Mouse (Mus musculus): ENCODE measurements around the gene Gm13420. TPM values are rescaled to one million over a fixed set of nuclear protein-coding genes. Genes with fewer than 3 reads are reported as not detected.

The Gm13420 gene
- polyA plus RNA-seq, 1 experiment from 2014 or later: not detected

- Histone ChIP-seq H3K9ac (ENCODE audit: low read length) (no peak overlapping the region), H3K36me3 (ENCODE audit: control insufficient read depth, insufficient read depth, low read length) (no peaks in the 10 kb centered on the region; the same call in 1 of the 2 replicates), H3K4me3 (ENCODE audit: low read depth, low read length) (no peak overlapping the region), H3K27ac (replicated peaks; ENCODE audit: low read depth, low read length) (no peak overlapping the region), H3K9me3 (ENCODE audit: control insufficient read depth, low read length) (no peaks in the 10 kb centered on the region), H3K4me1 (ENCODE audit: control insufficient read depth, insufficient read depth, low read length) (no peaks in the 10 kb centered on the region), H3K4me2 (ENCODE audit: low read depth, severe bottlenecking) (no peak overlapping the region), H3K27me3 (ENCODE audit: control insufficient read depth, insufficient read depth, low read length) (no peaks in the 10 kb centered on the region)
- DNase-seq (ENCODE audit: low spot score): no peak
- 86% methylated on average over 8 of the region's 8 CpGs for WGBS
- ATAC-seq (ENCODE audit: insufficient number of reproducible peaks, low FRiP score, low TSS enrichment, low read depth): no peak
These were observed 20.4 kb upstream of the Gm13420 start for GRCm38 (mm10) chr2:29771611-29772461.

DNA sequence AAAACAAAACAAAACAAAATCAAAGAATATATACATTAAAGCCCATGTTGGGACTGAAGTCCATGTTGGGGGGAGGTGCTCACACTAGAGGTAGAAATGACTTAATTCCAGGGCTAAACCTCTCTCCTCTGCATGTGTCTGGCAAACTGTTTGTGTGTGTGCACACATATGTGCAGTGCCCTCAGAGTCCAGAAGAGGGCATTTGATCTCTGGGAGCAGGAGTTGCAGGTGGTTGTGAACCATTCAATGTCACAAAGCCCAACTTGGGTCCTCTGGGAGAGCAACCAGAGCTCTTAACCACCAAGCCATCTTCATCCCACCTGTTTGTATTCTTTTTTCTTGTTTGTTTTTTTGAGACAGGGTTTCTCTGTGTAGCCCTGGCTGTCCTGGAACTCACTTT, 18.7 kb upstream of the Gm13420 start:
- H3K27me3 ChIP-seq (ENCODE audit: control insufficient read depth, insufficient read depth, low read length): no peaks in the 10 kb centered on the region
- DNase-seq (ENCODE audit: low spot score): no peak
- no peak overlapping the region for H3K4me3 ChIP-seq (ENCODE audit: low read depth, low read length)
- no peaks in the 10 kb centered on the region for H3K9me3 ChIP-seq (ENCODE audit: control insufficient read depth, low read length)
- no peak for ATAC-seq (ENCODE audit: insufficient number of reproducible peaks, low FRiP score, low TSS enrichment, low read depth)
- H3K36me3 ChIP-seq (ENCODE audit: control insufficient read depth, insufficient read depth, low read length): no peaks in the 10 kb centered on the region; the same call in 1 of the 2 replicates
- H3K27ac ChIP-seq (replicated peaks; ENCODE audit: low read depth, low read length): no peak overlapping the region
- H3K4me2 ChIP-seq (ENCODE audit: low read depth, severe bottlenecking): no peak overlapping the region
- H3K9ac ChIP-seq (ENCODE audit: low read length): no peak overlapping the region
- H3K4me1 ChIP-seq (ENCODE audit: control insufficient read depth, insufficient read depth, low read length): no peaks in the 10 kb centered on the region

DNA sequence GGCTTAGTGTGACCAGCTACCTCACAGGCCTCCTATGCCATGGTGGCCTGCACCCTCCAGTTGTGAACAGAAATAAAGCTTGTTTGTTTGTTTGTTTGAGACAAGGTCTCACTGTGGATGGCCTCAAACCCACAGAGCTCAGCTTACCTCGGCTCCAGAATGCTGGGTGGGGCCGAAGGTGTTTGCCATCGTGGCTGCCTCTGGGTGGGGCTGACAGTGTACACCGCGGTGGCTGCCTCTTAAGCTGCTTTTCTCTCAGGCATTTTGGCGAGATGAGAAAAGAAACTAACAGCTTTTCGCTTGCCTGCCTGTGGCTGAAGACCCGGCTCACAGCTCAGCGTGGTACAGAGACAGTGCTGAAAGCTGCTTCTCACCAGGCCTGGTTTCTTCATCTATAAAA, 17.4 kb upstream of the Gm13420 start:
- H3K9me3 ChIP-seq (ENCODE audit: control insufficient read depth, low read length): no peaks in the 10 kb centered on the region
- H3K27me3 ChIP-seq (ENCODE audit: control insufficient read depth, insufficient read depth, low read length): no peaks in the 10 kb centered on the region
- H3K4me1 ChIP-seq (ENCODE audit: control insufficient read depth, insufficient read depth, low read length): no peaks in the 10 kb centered on the region
- H3K9ac ChIP-seq (ENCODE audit: low read length): no peak overlapping the region
- 63% methylated on average over 9 of the region's 9 CpGs for whole genome bisulfite sequencing
- no peak for ATAC-seq (ENCODE audit: insufficient number of reproducible peaks, low FRiP score, low TSS enrichment, low read depth)
- H3K36me3 ChIP-seq (ENCODE audit: control insufficient read depth, insufficient read depth, low read length): no peaks in the 10 kb centered on the region; the same call in 1 of the 2 replicates
- no peak overlapping the region for H3K4me2 ChIP-seq (ENCODE audit: low read depth, severe bottlenecking)
- no peak for DNase-seq (ENCODE audit: low spot score)
- H3K27ac ChIP-seq (replicated peaks; ENCODE audit: low read depth, low read length): no peak overlapping the region
- H3K4me3 ChIP-seq (ENCODE audit: low read depth, low read length): no peak overlapping the region

DNA sequence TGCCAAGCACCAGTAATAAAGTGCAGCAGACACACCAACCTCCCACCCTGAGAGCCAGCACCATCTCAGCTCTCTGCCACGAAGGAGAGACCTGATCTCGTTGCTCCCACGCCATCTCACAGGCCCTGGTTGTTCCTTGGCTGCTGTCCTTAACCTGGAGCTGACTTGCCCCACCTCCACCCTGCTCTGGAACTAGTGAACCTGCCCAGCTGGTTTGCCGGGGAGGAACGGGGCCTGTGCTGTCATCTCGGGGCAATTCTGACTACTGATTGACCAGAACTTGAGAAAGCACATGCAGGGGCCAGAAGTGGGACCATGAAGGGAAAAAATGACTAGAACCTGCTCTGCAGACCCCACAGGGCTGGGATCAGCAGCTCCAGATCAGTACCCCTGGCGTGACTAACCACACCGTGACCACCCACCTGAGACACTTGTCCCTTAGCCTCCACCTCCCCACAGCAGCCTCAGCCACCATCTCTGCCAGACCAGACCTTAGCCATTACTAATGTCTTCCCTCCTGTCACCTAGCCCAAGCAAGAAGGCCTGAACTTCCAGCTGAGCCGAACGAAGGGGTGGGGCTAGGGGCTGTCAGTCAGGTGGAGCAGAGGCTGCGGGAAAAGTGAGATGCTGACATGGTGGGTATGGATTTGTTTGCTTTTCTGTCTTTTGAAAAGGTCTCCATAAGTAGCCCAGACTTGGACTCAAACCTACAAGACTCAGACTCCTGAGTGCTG, 16.7 kb upstream of the Gm13420 start:
- DNase-seq (ENCODE audit: low spot score) (no peak), ATAC-seq (ENCODE audit: insufficient number of reproducible peaks, low FRiP score, low TSS enrichment, low read depth) (no peak)
- 63% methylated on average over 11 of the region's 11 CpGs for WGBS
- Histone ChIP-seq H3K27ac (replicated peaks; ENCODE audit: low read depth, low read length) (no peak overlapping the region), H3K4me3 (ENCODE audit: low read depth, low read length) (no peak overlapping the region), H3K9ac (ENCODE audit: low read length) (no peak overlapping the region), H3K9me3 (ENCODE audit: control insufficient read depth, low read length) (no peaks in the 10 kb centered on the region), H3K4me1 (ENCODE audit: control insufficient read depth, insufficient read depth, low read length) (no peaks in the 10 kb centered on the region), H3K36me3 (ENCODE audit: control insufficient read depth, insufficient read depth, low read length) (no peaks in the 10 kb centered on the region; the same call in 1 of the 2 replicates), H3K27me3 (ENCODE audit: control insufficient read depth, insufficient read depth, low read length) (no peaks in the 10 kb centered on the region), H3K4me2 (ENCODE audit: low read depth, severe bottlenecking) (no peak overlapping the region)

GRCm38 (mm10) chr2:29764831-29765230, 13.3 kb upstream of the Gm13420 start:
- H3K4me1 ChIP-seq (ENCODE audit: control insufficient read depth, insufficient read depth, low read length): no peaks in the 10 kb centered on the region
- no peak overlapping the region for H3K4me2 ChIP-seq (ENCODE audit: low read depth, severe bottlenecking)
- no peaks in the 10 kb centered on the region for H3K9me3 ChIP-seq (ENCODE audit: control insufficient read depth, low read length)
- H3K27me3 ChIP-seq (ENCODE audit: control insufficient read depth, insufficient read depth, low read length): no peaks in the 10 kb centered on the region
- H3K27ac ChIP-seq (replicated peaks; ENCODE audit: low read depth, low read length): no peak overlapping the region
- H3K9ac ChIP-seq (ENCODE audit: low read length): no peak overlapping the region
- WGBS: 0% methylated on average over 1 of the region's 1 CpGs
- no peak for ATAC-seq (ENCODE audit: insufficient number of reproducible peaks, low FRiP score, low TSS enrichment, low read depth)
- peak; percentile 81 for DNase-seq (ENCODE audit: low spot score)
- no peak overlapping the region for H3K4me3 ChIP-seq (ENCODE audit: low read depth, low read length)
- no peaks in the 10 kb centered on the region for H3K36me3 ChIP-seq (ENCODE audit: control insufficient read depth, insufficient read depth, low read length)

GRCm38 (mm10) chr2:29755693-29756092, 4.2 kb upstream of the Gm13420 start:
- DNase-seq (ENCODE audit: low spot score) (no peak), ATAC-seq (ENCODE audit: insufficient number of reproducible peaks, low FRiP score, low TSS enrichment, low read depth) (no peak)
- Histone ChIP-seq H3K9me3 (ENCODE audit: control insufficient read depth, low read length) (no peaks in the 10 kb centered on the region), H3K4me3 (ENCODE audit: low read depth, low read length) (no peak overlapping the region), H3K4me1 (ENCODE audit: control insufficient read depth, insufficient read depth, low read length) (0 out of 2 replicates have a peak, but pooled peaks cover 4% of the 10 kb centered on the region), H3K27me3 (ENCODE audit: control insufficient read depth, insufficient read depth, low read length) (peaks cover 24% of the 10 kb centered on the region), H3K27ac (replicated peaks; ENCODE audit: low read depth, low read length) (no peak overlapping the region), H3K36me3 (ENCODE audit: control insufficient read depth, insufficient read depth, low read length) (no peaks in the 10 kb centered on the region), H3K9ac (ENCODE audit: low read length) (no peak overlapping the region), H3K4me2 (ENCODE audit: low read depth, severe bottlenecking) (no peak overlapping the region)

DNA sequence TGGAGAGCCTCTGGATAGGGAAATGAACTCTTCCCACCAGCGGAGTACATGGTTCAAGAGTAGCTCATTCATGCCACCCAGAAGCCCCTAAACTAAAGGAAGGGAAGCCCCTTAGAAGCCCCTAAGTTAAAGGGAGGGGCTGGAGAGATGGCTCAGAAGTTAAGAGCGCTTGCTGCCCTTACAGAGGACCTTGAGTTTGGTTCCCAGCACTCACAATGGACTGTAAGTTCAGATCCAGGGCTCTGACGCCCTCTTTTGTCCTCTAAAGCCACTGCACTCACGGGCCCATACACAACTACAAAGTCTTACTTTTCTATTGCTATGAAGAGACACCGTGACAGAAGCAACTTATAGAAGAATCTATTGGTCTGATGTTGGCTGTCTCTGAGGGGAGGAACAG, 912 bp upstream of the Gm13420 start:
- peaks cover 5% of the 10 kb centered on the region; the same call in 1 of the 2 replicates for H3K4me1 ChIP-seq (ENCODE audit: control insufficient read depth, insufficient read depth, low read length)
- no peak overlapping the region for H3K27ac ChIP-seq (replicated peaks; ENCODE audit: low read depth, low read length)
- no peaks in the 10 kb centered on the region for H3K36me3 ChIP-seq (ENCODE audit: control insufficient read depth, insufficient read depth, low read length)
- ATAC-seq (ENCODE audit: insufficient number of reproducible peaks, low FRiP score, low TSS enrichment, low read depth): no peak
- no peak overlapping the region for H3K9ac ChIP-seq (ENCODE audit: low read length)
- DNase-seq (ENCODE audit: low spot score): no peak
- no peak overlapping the region for H3K4me3 ChIP-seq (ENCODE audit: low read depth, low read length)
- peaks cover 47% of the 10 kb centered on the region for H3K27me3 ChIP-seq (ENCODE audit: control insufficient read depth, insufficient read depth, low read length)
- H3K9me3 ChIP-seq (ENCODE audit: control insufficient read depth, low read length): no peaks in the 10 kb centered on the region
- 90% methylated on average over 5 of the region's 5 CpGs for WGBS
- H3K4me2 ChIP-seq (ENCODE audit: low read depth, severe bottlenecking): no peak overlapping the region

DNA sequence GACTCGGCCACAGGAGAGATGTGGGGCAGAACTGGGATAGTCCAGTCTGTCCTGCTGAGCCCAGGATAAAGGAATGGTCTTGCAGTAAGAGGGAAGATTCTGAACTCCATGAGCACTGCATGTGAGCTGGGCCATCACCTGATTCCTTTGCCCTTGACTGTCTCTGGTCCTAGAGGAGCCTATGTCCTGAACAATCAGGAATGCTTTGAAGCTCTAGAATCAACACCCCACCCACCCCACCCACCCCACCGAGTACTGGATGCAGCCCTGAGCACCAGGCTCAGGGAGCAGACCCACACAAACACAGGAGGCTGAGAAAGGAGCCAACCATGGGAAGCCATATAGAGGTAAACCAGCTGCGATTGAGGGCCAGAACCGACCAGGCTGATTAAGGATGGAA, 3.0 kb downstream of the Gm13420 start:
- Histone ChIP-seq H3K9ac (ENCODE audit: low read length) (no peak overlapping the region), H3K27ac (replicated peaks; ENCODE audit: low read depth, low read length) (no peak overlapping the region), H3K4me1 (ENCODE audit: control insufficient read depth, insufficient read depth, low read length) (peaks cover 8% of the 10 kb centered on the region; the same call in 1 of the 2 replicates), H3K4me3 (ENCODE audit: low read depth, low read length) (no peak overlapping the region), H3K4me2 (ENCODE audit: low read depth, severe bottlenecking) (no peak overlapping the region), H3K36me3 (ENCODE audit: control insufficient read depth, insufficient read depth, low read length) (no peaks in the 10 kb centered on the region), H3K27me3 (ENCODE audit: control insufficient read depth, insufficient read depth, low read length) (peaks cover 66% of the 10 kb centered on the region), H3K9me3 (ENCODE audit: control insufficient read depth, low read length) (no peaks in the 10 kb centered on the region)
- DNase-seq (ENCODE audit: low spot score) (no peak), ATAC-seq (ENCODE audit: insufficient number of reproducible peaks, low FRiP score, low TSS enrichment, low read depth) (no peak)
- WGBS: 82% methylated on average over 4 of the region's 4 CpGs

All from limb, embryonic 11.5 days (tissue).